Mouse (Mus musculus): ENCODE data around the gene Trim80.
A peak's percentile ranks its signal among the peaks of the same experiment; 100 is the strongest.
"Not testable (repeated sequence)": the region's sequence is repeated elsewhere in the genome, so short reads cannot be mapped to it uniquely, and the experiment has no call there.

Trim80 gene

DNA sequence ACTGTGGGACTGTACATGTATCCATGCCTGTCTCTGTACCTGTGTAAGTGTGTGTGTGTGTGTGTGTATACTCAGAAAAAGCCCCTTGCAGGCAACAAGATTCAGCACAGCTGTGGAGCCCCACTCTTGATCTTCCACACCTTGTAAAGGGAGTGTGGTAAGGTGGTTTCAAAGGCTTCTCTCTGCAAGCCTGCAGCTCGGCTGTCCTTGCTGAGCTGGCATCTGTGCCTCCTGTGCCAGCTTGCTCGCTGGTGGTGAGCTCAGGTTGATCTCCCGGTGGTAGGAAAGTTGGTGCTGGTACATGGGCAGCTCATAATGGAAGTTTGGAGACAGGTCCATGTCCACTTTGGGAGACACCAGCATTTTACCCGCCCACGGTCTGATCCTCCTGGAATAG lies 21.5 kb downstream of the Trim80 start:
- no peak for DNase-seq (ENCODE audit: low read depth, low spot score)

DNA sequence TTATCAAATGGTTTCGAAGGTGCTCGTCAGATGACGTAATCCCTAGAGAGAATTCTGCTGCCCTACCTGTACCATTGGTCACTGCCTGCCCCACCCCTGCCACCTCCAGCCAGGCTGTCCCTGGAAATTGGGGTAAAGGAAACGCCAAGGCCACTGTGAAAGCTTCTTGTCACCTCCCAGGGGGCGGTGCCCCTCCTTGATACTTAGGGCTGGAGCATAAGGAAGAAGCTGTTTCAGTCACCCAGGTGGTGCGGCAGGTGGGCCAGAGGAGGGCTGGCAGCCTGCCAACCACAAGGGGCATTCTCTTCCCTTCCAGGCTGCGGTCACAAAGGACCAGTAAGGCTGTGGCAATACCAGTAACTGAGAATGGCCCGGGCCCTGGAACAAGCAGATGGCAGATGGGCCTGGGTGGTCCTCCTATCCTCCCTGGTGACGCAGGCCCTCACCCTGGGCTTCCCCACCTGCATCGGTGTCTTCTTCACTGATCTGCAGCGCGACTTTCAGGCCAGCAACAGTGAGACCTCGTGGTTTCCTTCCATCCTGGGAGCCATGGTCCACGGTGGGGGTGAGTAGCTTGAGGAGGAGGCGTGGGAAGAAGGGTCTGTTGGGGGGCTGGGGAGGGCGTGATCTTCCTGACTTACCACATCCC lies 22.0 kb downstream of the Trim80 start, which contains the start of gene Slc16a5:
Gene Slc16a5 (plus strand): TSS at position 232 of the 649 bp plus-strand sequence.
- DNase-seq (ENCODE audit: low read depth, low spot score), result no peak

DNA sequence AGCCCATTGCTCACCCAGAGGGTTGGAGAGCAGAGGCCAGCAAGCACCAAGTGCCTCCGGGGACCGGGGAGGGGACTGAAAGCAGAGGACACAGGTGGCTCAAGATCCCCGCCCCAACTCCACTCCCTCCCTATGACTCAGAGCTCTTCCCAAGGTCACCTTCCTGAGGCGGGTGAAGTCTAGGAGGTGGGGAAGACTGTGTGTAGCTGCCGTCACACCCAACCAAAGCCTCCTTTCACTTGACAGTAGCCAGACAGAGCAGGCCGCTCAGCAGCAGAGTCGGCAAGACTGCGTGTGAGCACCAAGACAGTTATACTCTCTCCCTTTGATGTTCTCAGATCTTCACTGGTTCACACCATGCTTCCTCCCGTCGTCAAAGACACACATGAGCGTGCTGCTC lies 23.1 kb downstream of the Trim80 start:
- no peak for DNase-seq (ENCODE audit: low read depth, low spot score)

GRCm38 (mm10) chr11:115464851-115465250 lies 24.5 kb downstream of the Trim80 start:
- DNase-seq (ENCODE audit: low read depth, low spot score), result no peak

- DNase-seq (ENCODE audit: low read depth, low spot score), result peak; percentile 61
These were observed 26.9 kb downstream of the Trim80 start for GRCm38 (mm10) chr11:115467217-115467618.

DNA sequence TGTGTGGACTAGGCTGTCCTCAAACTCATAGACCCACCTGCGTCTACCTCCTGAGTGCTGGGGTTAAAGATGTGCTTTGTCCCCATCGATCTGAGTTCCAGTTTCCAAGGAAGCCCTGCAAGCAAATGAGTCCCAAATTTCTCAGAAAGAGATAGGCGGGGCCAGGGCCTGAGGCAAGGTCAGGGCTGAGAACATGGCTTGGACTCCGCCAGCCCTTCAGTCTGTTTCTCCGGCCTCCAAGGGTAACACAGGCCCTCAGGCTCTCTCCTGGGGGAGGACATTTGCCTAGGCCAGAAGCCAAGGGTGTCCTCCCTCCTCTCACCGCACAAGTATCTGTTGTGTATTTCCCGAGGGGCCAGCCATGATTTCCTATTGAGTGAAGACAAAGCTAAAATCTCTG lies 31.8 kb downstream of the Trim80 start:
- DNase-seq (ENCODE audit: low read depth, low spot score), result no peak

- peak; percentile 91 for DNase-seq (ENCODE audit: low read depth, low spot score)
These were observed 33.4 kb downstream of the Trim80 start for GRCm38 (mm10) chr11:115473626-115474275.

GRCm38 (mm10) chr11:115475025-115475757 lies 34.8 kb downstream of the Trim80 start, which contains the start of gene Armc7:
TSS of gene Armc7 (plus strand) at chr11:115475667.
- DNase-seq (ENCODE audit: low read depth, low spot score), result peak; percentile 92

DNA sequence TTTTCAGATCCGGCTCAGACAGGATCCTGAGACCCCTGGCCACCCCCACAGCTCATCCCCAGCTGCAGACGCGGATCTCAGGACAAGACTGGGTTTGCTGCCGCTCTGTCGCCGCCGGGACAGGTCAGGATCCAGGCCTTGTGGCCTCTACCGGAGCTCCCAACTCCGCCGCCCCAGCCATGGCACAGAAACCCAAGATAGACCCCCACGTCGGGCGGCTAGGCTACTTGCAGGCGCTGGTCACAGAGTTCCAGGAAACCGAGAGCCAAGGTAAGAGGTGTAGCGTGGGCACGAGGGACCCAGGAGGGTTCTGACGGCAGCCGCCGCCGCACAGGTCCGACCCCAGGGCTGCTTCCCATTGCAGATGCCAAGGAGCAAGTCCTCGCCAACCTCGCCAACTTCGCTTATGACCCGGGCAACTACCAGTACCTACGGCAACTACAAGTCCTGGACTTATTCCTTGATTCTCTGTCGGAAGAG lies 35.5 kb downstream of the Trim80 start:
- DNase-seq (ENCODE audit: low read depth, low spot score), result no peak

DNA sequence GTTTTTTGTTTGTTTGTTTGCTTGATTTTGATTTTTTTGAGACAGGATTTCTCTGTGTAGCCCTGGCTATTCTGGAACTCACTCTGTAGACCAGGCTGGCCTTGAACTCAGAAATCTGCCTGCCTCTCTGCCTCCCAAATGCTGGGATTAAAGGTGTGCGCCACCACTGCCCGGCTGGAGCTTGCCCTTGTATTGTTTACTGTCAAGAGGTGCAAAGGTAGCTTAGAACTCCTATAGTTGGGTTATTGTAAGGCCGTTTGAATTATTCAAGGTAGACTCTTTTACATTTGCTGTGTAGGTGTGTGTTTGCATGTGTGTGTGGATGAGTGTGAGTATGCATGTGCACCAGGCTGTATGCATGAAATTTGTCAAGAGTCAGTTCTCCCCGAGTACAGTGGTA lies 36.3 kb downstream of the Trim80 start:
- DNase-seq (ENCODE audit: low read depth, low spot score), result not testable (repeated sequence)

- not testable (repeated sequence) for DNase-seq (ENCODE audit: low read depth, low spot score)
These were observed 37.0 kb downstream of the Trim80 start for GRCm38 (mm10) chr11:115477388-115477787.

GRCm38 (mm10) chr11:115478296-115478938 lies 38.1 kb downstream of the Trim80 start:
- DNase-seq (ENCODE audit: low read depth, low spot score), result no peak

- no peak for DNase-seq (ENCODE audit: low read depth, low spot score)
These were observed 41.4 kb downstream of the Trim80 start for GRCm38 (mm10) chr11:115481553-115482259.

DNA sequence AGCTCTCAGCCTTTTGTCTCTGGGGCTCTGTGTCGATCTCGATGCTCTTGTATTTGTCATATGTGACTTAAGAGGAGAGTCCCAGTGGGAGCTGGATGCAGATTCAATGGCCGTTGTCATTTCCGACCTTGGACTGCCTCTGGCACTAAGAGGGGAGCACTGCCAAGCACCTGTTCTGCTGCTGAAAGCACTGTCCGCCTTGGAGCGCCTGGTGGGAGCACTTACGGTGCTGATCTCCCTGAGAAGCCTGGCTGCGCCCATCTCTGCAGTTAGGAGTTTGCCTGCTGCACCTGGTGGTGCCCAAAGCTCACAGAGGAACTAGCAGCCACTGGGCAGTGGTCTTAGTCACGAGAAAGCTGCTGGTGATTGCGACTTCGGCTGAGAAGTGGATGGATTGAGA lies 42.9 kb downstream of the Trim80 start:
- DNase-seq (ENCODE audit: low read depth, low spot score), result no peak

DNA sequence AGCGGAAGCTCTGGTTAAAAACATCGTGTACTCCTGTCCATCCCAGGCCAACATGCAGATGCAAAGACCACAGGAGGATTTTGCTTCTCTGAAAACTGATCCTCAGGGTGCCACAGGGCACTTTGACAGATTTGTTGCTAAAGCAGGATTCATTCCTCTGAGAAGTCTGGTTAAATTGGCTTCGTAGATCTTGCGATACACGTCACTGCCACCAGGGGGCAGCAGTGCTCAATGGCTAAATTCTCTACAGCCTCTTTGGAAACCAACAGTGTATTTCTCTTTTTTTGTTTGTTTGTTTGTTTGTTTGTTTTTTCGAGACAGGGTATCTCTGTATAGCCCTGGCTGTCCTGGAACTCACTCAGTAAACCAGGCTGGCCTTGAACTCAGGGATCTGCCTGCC lies 43.4 kb downstream of the Trim80 start:
- peak; percentile 67 for DNase-seq (ENCODE audit: low read depth, low spot score)

DNA sequence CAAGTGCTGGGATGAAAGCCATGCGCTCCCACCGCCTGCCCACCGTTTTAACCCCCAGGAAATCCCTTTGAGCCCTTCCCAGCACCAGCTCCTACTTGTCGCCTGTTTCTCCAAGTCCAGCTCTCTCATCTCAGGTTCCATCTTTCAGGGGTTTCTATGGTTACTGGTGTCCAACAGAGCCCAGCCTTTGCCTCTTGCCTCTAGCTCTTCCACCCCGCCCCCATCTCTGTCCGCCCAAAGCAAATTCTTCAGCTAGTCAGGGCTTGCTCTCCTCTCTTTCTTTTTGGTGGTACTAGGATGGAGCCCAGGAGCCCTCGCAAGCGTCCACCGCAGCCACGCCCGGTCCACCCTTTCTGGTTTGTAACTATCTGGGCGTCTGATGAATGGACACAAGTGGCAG lies 44.8 kb downstream of the Trim80 start:
- no peak for DNase-seq (ENCODE audit: low read depth, low spot score)

DNA sequence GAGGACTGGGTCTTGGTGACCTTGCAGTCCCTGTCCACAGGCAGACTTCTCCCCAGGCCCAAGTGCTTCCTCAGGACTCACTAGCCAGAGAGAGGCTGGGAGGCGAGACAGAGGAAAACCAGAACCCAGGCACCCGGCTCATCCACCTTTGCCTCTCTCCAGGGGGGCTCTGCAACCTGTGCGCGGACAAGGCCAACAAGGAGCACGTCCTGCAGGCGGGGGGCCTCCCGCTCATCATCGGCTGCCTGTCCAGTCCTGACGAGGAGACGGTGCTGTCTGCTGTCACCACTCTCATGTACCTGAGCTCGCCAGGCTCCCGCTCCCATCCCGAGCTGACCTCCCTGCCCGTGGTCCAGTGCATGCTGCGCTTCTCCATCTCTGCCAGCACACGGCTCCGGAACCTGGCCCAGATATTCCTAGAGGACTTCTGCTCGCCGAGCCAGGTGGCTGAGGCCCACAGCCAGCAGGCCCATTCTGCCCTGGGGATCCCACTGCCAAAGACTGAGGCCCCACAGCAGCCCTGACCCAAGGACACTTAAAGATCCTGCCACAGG lies 48.3 kb downstream of the Trim80 start:
- DNase-seq (ENCODE audit: low read depth, low spot score), result no peak

DNA sequence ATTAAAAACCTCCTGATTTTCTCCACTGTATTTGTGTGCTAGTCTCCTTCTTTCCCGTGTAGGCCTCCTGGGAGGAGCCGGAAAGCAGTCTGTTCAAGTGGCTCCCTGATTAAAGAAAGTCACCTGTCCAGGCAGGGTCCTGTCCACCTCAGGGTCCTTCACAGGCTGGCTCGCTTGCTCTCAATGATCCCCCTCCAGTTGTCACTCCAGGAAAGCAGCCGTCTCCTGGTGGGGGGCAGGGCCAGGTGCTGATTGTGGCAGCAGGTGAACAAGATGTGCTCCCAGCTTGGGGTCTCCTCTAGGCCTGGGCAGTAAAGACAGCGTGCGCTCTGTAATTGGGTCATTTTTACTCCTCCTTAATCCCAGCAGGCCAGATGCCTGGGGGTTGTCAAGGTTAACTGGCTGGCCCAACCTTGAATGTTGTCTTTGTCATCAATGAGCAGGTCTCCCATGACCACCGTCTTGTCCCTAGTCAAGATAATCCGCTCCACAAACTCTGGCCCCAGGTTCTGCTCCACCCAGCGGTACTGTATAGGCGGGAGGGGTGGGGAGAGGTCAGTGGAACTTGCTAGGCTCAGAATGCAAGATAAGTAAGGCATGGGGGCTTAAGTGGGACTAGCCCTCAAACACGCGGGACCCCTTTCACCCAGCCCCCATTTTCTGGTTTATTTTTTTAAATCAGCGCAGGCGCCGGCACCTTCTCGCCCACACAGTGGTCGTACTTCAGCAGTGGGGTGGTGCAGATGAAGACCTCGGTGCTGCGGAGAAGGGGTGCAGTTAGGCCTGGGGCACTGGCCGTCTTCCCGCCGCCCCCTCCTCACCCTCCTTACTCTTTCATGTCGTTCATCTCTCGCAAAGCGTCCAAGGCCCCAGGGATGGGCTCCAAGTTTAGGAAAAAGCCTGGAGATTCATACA lies 50.4 kb downstream of the Trim80 start:
- no peak for DNase-seq (ENCODE audit: low read depth, low spot score)

DNA sequence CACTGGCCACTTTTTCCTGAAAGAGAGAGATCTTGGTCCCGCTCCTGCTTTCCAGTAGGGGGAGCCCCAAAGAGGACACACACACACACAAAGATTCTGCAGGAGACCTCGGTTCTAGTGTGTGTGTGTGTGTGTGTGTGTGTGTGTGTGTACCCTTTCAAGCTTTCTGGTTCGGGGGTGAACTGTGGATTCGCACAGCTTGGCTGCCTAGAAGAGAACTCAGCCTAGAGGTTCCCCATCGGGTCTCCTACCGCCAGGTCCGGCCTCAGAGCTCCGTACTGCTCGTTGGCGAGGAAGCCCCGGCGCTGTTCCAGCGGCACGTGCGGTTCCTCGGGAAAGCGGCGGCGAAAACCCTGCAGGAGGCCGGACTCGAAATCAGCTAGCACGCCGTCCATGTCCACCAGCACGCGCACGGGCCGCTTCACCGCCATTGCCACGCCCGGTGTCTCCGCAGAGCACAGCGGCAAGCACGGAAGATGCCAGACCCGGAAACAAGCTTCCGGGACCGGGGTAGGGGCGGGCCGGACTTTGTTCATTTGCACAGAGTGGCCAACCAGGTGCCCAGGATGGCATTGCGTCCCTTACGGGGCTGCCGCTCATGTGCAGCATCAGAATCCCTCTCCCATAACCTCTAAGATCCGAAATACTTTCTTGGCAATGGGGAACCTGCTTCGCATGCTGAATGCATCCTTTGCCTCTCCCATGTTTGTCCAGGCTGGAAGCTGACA lies 51.2 kb downstream of the Trim80 start, which contains the start of gene Nt5c:
Gene Nt5c (minus strand): TSS at position 507 of the 728 bp plus-strand sequence.
- peak; percentile 55 for DNase-seq (ENCODE audit: low read depth, low spot score)
